Mouse (Mus musculus): ENCODE data around the gene Gm45717.

DNA sequence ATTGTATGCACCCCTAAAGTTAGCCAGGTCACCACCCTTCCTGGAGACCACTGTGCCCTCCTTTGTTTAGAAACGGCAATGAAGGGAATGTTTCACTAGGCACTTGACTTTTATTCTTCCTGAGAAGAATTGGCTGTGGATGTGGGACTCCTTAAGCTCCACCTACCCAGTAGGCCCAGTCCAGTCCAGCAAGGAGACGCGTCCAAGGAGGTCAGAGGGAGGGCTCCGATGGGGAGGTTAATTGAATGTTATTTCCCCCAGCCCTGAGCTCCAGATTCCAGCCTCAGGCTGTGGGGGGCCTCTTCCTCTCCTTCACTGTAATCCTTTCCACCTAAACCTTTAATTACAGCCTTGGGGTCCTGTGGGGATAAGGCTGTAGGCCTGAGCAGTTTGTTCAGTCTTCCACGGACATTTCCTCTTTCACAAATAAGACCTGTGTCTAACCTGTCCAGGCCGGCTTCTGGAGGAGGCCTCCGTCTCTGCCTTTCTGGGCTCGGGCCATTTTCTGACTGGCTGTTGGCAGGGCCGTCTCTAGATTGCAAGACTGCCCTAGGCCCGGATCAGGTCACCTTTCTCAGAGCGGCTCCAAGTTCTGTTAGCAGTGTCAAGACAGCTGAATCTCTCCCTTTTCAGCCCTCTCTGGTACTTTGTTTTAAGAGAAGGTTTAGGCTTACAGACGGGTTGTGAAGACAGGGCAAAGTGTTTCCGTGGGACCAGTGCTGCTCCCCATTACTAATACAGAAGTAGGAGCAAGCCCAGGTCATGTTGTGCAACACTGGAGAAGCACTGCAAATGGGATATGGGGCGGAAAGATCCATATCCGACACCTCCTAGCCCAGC, 53.5 kb downstream of the Gm45717 start:
- no peak for TF ChIP-seq CTCF (IDR thresholded peaks at IDR 0.05; ENCODE audit: extremely low read depth, insufficient read length, insufficient replicate concordance, low read depth, low read length)
- TF ChIP-seq POLR2A (IDR thresholded peaks at IDR 0.05; ENCODE audit: low read depth, low read length), result no peak

All from small intestine, adult 2 months (tissue).